Mouse (Mus musculus): Measurements from ENCODE around the gene Fdxacb1. TPM values are rescaled to one million over a fixed set of nuclear protein-coding genes. Genes with fewer than 3 reads are reported as not detected.

Gene Fdxacb1
- polyA plus RNA-seq, 2 experiments: 7.4 to 10.6 TPM

DNA sequence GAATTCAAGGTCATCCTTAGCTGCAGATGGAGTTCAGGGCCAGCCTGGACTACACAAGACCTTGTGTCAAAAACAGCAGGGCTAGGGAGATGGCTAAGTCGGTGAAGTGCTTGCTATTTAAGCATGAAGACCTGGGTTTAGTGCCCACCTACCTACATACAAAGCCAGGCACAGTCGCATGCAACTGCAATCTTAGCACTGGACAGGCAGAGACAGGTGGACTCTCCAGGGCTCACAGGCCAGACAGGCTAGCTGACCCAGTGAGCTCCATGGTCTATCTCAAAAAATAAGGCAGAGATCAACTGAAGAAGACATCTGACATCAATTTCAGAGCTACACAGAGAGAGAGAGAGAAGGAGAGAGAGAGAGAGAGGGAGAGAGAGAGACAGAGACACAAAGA, 43.9 kb upstream of the Fdxacb1 start:
- Histone ChIP-seq H3K36me3 (ENCODE audit: control insufficient read depth, insufficient read depth, low read length) (no peaks in the 10 kb centered on the region), H3K9ac (ENCODE audit: low read depth, low read length, severe bottlenecking) (no peak overlapping the region), H3K4me1 (ENCODE audit: control insufficient read depth, insufficient read depth, low read length) (peaks cover 40% of the 10 kb centered on the region), H3K4me3 (replicated peaks; ENCODE audit: low read length) (no peak overlapping the region), H3K27me3 (ENCODE audit: control insufficient read depth, insufficient read depth, low read length) (no peaks in the 10 kb centered on the region), H3K9me3 (ENCODE audit: control insufficient read depth, low read length) (no peaks in the 10 kb centered on the region), H3K27ac (replicated peaks; ENCODE audit: low read depth, low read length) (0 out of 2 replicates have a peak overlapping the region, but pooled peaks have one; percentile 13), H3K4me2 (replicated peaks; ENCODE audit: low read depth, low read length, severe bottlenecking) (no peak overlapping the region)
- DNase-seq (ENCODE audit: low spot score) (no peak), ATAC-seq (ENCODE audit: low FRiP score, low read depth) (no peak)
- no peak for TF ChIP-seq POLR2A (IDR thresholded peaks at IDR 0.05; ENCODE audit: borderline replicate concordance, extremely low read depth, insufficient read depth, insufficient read length)
- 71% methylated on average over 2 of the region's 2 CpGs for WGBS

DNA sequence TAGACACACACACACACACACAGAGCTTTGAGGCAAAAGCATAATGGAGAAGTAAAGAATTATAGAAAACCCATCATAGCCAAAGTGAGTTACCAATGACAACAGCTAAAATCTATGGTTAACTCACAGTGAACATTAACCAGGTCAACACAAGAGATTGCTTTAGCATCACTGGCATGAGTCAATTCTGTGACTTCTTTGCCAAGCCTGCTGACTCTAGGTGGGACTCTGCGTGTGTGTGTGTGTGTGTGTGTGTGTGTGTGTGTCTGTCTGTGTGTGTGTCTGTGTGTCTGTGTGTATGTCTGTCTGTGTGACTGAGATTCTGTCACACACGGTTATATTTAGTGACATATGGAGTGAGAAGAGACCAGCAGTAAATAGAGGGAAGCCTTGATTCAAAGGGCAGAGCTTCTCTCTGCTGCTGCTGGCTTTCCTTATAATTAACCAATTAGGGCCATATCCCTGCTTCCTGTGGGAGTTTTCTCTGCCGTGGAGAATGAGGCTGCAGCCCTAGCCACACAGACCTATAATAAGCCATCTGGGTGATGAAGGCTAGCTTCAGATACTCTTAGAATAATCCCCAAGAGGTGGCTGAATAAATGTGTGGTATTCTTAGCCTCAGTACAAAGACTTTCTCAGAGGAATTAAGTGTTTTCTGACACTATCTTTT, 43.2 kb upstream of the Fdxacb1 start:
- no peaks in the 10 kb centered on the region for H3K27me3 ChIP-seq (ENCODE audit: control insufficient read depth, insufficient read depth, low read length)
- ATAC-seq (ENCODE audit: low FRiP score, low read depth) (no peak), DNase-seq (ENCODE audit: low spot score) (no peak)
- no peaks in the 10 kb centered on the region for H3K36me3 ChIP-seq (ENCODE audit: control insufficient read depth, insufficient read depth, low read length)
- H3K27ac ChIP-seq (replicated peaks; ENCODE audit: low read depth, low read length): no peak overlapping the region
- no peaks in the 10 kb centered on the region for H3K9me3 ChIP-seq (ENCODE audit: control insufficient read depth, low read length)
- H3K4me1 ChIP-seq (ENCODE audit: control insufficient read depth, insufficient read depth, low read length): peaks cover 40% of the 10 kb centered on the region
- WGBS: 30% methylated on average over 3 of the region's 3 CpGs
- H3K4me3 ChIP-seq (replicated peaks; ENCODE audit: low read length): no peak overlapping the region
- H3K4me2 ChIP-seq (replicated peaks; ENCODE audit: low read depth, low read length, severe bottlenecking): no peak overlapping the region
- TF ChIP-seq POLR2A (IDR thresholded peaks at IDR 0.05; ENCODE audit: borderline replicate concordance, extremely low read depth, insufficient read depth, insufficient read length): no peak
- H3K9ac ChIP-seq (ENCODE audit: low read depth, low read length, severe bottlenecking): no peak overlapping the region

DNA sequence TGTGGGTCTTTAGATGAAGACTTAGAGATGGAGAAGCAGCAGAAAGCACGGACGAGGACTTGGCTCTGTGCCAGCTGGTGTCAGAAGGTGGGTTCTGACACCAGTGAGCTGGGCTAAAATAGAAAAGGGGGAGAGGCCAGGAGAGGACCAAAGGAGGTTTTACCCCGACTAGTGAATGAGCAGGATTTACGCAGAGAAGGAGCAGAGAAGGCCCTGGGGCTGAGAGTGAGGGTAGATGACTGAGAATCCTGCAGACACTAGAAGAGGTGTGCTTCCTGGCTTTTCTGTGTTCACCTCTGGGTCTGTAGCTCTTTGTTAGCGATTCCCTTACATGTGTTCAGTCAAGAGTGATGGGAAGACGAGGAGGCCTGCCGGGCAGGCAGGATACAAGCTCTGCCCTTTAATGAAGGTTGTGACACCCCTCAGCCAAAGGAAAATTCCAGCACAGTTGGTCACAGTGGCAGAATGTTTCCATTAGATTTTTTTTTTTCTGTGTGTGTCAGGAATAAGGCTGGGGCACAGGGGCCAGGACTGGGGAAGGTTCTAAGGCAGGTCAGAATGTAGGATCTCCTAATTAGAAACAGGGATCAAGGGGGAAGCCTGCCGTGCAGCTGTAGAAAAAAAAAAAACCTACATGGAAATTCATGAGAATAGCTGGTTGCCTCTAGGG, 42.0 kb upstream of the Fdxacb1 start:
- Histone ChIP-seq H3K27me3 (ENCODE audit: control insufficient read depth, insufficient read depth, low read length) (no peaks in the 10 kb centered on the region), H3K9me3 (ENCODE audit: control insufficient read depth, low read length) (no peaks in the 10 kb centered on the region), H3K27ac (replicated peaks; ENCODE audit: low read depth, low read length) (peak overlapping the region; percentile 70; the same call in 1 of the 2 replicates), H3K4me2 (replicated peaks; ENCODE audit: low read depth, low read length, severe bottlenecking) (peak overlapping the region; percentile 71), H3K9ac (ENCODE audit: low read depth, low read length, severe bottlenecking) (peak overlapping the region; percentile 61), H3K4me1 (ENCODE audit: control insufficient read depth, insufficient read depth, low read length) (peaks cover 37% of the 10 kb centered on the region), H3K4me3 (replicated peaks; ENCODE audit: low read length) (peak overlapping the region; percentile 50), H3K36me3 (ENCODE audit: control insufficient read depth, insufficient read depth, low read length) (no peaks in the 10 kb centered on the region)
- DNase-seq (ENCODE audit: low spot score): no peak
- TF ChIP-seq POLR2A (IDR thresholded peaks at IDR 0.05; ENCODE audit: borderline replicate concordance, extremely low read depth, insufficient read depth, insufficient read length): no peak
- WGBS: 13% methylated on average over 8 of the region's 8 CpGs
- ATAC-seq (ENCODE audit: low FRiP score, low read depth): no peak

DNA sequence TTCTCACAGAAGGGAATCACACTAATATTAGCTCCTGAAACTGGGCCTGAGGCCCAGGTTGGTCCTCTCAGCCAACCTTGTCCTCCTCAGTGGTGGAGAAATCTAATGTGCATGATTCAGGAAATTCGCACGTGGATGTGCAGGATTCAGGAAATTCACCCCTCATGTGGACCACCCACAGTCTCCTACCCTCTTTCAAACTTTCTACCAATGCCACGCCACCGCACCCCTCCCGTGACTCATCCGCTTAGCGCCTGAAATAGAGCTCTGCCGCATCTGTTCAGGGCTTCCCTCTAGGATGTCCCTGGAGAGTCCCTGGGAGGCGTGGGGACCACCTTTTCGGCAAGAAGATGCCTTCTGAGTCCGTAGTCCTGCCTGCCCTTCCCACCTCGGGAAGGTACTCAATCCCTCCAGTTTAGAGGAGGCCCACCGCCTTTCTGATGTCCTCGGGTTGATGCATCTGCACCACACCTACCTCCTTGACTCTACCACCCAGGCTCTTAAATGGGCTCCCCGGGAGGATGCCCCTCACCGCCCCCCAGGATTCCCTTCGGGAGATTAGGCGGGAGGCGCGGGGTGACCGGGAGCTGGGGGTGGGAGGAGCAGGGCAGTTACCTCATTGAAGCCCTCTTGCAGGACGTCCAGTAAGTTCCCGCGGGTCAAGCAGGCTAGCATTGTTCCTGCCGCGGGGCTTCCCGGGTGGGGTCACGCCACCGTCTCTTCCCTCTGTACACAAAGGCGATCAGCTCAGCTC, 40.7 kb upstream of the Fdxacb1 start:
- Histone ChIP-seq H3K9me3 (ENCODE audit: control insufficient read depth, low read length) (no peaks in the 10 kb centered on the region), H3K36me3 (ENCODE audit: control insufficient read depth, insufficient read depth, low read length) (no peaks in the 10 kb centered on the region), H3K4me1 (ENCODE audit: control insufficient read depth, insufficient read depth, low read length) (peaks cover 32% of the 10 kb centered on the region), H3K27me3 (ENCODE audit: control insufficient read depth, insufficient read depth, low read length) (no peaks in the 10 kb centered on the region), H3K9ac (ENCODE audit: low read depth, low read length, severe bottlenecking) (peak overlapping the region; percentile 61), H3K27ac (replicated peaks; ENCODE audit: low read depth, low read length) (peak overlapping the region; percentile 70), H3K4me2 (replicated peaks; ENCODE audit: low read depth, low read length, severe bottlenecking) (peak overlapping the region; percentile 71), H3K4me3 (replicated peaks; ENCODE audit: low read length) (peak overlapping the region; percentile 50)
- no peak; the same call in 1 of the 2 replicates for TF ChIP-seq POLR2A (IDR thresholded peaks at IDR 0.05; ENCODE audit: borderline replicate concordance, extremely low read depth, insufficient read depth, insufficient read length)
- 4% methylated on average over 29 of the region's 30 CpGs for WGBS
- peak; percentile 54 for DNase-seq (ENCODE audit: low spot score)
- ATAC-seq (ENCODE audit: low FRiP score, low read depth): peak; percentile 12

DNA sequence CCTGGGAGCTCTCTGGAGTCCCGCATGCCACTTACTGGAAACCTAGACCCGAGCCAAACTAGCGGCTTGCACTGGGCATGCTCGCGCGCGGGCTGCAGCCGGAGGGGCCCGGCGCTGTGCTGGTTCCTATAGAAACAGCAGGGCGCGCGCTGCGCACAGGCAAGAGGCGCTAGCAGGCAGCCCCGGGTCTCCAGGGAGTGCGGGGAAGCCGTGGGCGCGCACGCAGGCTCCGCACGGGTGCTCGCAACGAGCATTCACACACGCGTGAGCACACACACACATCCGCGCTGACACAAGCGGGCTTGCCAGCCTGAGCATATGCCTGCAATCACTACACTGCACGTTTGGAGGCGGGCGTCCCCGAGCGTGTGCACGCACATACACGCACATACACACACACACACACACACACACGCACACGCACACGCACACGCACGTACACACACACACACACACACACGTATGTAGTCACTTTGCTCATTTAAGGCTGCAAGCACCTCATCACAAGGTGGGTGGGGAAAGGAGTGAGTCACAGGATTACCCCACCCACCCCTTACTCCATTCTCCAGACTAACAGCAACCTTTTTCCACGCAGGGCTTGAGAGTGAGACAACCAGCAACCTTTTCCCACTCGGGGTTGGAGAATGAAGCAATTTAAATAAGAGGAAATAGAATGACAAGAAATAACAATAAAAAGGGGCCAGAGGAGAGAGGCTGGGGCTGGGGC, 39.9 kb upstream of the Fdxacb1 start:
- WGBS: under 1% methylated on average over 42 of the region's 45 CpGs
- 0 out of 2 replicates have a peak, but pooled peaks have one; percentile 28 for TF ChIP-seq POLR2A (IDR thresholded peaks at IDR 0.05; ENCODE audit: borderline replicate concordance, extremely low read depth, insufficient read depth, insufficient read length)
- no peaks in the 10 kb centered on the region for H3K9me3 ChIP-seq (ENCODE audit: control insufficient read depth, low read length)
- H3K27me3 ChIP-seq (ENCODE audit: control insufficient read depth, insufficient read depth, low read length): no peaks in the 10 kb centered on the region
- H3K27ac ChIP-seq (replicated peaks; ENCODE audit: low read depth, low read length): peak overlapping the region; percentile 70
- no peaks in the 10 kb centered on the region for H3K36me3 ChIP-seq (ENCODE audit: control insufficient read depth, insufficient read depth, low read length)
- peak overlapping the region; percentile 71 for H3K4me2 ChIP-seq (replicated peaks; ENCODE audit: low read depth, low read length, severe bottlenecking)
- peak overlapping the region; percentile 50 for H3K4me3 ChIP-seq (replicated peaks; ENCODE audit: low read length)
- H3K9ac ChIP-seq (ENCODE audit: low read depth, low read length, severe bottlenecking): peak overlapping the region; percentile 61
- ATAC-seq (ENCODE audit: low FRiP score, low read depth) (peak; percentile 95), DNase-seq (ENCODE audit: low spot score) (peak; percentile 86)
- H3K4me1 ChIP-seq (ENCODE audit: control insufficient read depth, insufficient read depth, low read length): peaks cover 25% of the 10 kb centered on the region
